Mouse (Mus musculus): ENCODE measurements around the gene Tuba8. TPM values are rescaled to one million over a fixed set of nuclear protein-coding genes. Genes with fewer than 3 reads are reported as not detected.

Tuba8 gene
- total RNA-seq, 2 experiments from 2014 or later = 2.8 to 3.6 TPM

DNA sequence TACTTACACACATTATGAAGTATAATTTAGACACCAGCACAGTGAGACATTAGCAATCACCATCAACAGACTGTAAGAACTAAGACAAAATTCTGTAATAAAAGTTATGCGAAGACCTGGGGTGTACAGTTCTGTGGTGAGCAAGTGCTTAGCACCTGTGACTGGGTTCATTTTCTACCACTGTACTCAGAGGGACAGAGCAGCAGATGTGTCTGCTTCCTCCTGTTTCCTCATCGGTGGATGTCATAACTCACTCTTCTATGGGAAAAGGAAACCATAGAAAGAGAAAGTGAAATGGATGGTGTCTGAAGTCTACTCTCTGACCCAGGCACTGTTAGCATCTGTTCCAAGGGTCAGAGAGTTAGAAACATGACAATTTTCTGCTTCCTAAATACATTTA is 16.2 kb downstream of the Tuba8 start:
- no peak for DNase-seq (ENCODE audit: low spot score in 2 of 2)

DNA sequence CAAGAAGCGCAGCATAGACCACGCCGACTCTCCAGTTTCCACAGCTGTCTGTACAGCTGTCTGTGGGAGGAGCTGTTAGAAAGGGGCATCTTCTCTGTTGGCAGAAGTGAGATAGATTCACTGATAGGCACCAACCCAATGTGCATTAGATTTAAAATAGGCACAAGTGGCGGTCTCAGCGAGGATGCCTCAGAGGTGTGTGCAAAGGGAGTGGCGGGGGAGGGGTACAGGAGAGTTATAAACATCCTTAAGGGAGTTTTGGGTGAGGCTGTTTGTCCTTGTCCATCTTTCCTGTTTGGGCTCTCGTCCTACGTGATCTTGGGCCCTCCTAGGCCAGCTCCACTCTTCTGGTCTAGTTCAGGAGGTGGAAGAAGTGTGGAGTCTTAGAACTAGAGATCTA is 17.9 kb downstream of the Tuba8 start:
- DNase-seq (ENCODE audit: low spot score in 2 of 2) = no peak

DNA sequence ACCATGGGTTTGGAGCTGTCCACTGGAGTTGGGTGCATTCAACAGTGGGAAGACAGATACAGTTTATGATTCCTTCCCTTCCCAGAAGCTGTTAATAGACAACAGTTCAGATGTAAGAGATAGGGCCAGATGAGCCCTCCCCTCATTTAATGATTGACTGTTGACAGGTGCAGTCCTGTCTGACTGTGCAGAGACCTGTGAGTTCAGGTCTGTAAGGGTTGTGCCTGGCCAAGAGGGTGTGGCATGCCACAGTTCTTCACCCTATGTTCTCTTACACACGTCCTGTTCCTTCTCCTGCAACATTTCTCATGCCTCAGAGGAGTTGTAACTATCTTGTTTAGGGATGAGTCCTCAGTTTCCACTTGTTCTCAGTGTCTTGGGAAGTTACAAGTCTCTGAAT is 22.2 kb downstream of the Tuba8 start:
- no peak for DNase-seq (ENCODE audit: low spot score in 2 of 2)

DNA sequence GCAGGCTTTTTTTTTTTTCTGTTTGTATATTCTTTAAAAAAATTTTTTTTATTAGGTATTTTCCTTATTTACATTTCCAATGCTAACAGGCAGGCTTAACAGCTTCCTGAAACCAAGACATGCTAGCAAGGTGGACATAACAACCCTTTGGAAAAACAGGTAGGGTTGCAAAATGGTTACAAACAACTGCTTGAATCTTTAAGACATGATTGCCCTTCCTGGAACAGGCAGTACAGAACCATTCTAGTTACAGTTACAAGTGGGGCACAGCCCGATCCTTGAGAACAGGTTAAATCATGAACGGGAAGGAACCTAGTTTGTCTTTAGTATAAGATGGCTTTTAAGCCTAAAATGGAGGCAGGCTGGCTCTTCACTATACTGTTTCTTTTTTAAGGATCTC is 25.9 kb downstream of the Tuba8 start:
- DNase-seq (ENCODE audit: low spot score in 2 of 2) = no peak

DNA sequence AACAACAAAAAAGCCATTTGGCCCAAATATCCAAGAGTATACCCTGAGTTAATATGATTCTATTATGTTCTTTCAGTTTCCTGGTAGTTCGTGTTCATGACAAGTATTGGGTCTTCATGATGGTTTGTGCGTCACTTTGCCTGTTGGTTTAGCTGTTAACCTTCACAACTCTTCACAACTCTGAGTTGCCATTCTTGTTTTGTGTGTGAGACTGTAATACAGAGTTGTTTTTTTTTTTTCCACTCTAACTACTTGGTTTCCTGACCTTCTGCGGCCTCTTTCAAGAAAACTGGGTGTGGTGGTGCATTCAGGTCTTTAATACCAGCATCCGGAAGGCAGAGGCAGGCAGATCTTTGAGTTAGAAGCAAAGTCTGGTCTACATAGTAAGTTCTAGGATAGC is 27.7 kb downstream of the Tuba8 start:
- DNase-seq (ENCODE audit: low spot score in 2 of 2) = no peak

DNA sequence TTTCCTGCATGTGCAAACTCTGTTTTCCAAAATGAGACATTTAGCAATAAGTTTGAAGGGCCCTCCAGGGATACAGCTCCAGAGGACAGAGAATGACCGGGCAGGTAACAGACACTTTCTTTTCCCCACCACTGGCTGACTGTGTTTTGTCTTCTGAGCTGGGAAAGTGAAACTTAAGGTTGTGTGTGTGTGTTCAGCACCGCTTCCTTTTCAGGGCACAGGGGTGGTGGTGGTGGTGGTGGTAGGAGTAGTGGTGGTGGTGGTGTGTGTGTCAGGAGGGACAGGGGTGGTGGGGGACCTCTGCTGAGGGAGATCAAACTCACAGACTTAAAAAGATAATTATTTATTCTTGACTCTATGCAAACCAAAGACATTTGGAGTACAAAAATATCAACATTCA is 31.3 kb downstream of the Tuba8 start:
- no peak for DNase-seq (ENCODE audit: low spot score in 2 of 2)

DNA sequence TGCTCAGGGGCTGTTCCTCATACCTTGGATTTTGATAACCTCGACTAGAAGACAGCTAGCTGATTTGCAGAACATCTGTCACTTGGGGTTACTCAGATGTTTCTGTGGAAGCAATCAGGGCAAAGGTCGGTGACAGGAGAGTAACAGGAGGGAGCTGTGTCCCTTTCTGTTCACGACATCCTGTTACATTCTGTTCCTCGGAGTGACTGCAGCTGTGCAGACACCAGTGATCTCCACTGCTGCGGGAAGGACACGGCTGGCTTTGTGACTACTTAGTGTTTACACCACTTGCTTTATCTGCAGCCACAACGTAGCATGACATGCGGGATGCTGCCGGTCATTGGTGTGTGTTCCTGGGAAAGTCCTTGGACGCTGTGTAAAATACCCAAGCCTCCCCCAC is 32.7 kb downstream of the Tuba8 start:
- no peak for DNase-seq (ENCODE audit: low spot score in 2 of 2)

DNA sequence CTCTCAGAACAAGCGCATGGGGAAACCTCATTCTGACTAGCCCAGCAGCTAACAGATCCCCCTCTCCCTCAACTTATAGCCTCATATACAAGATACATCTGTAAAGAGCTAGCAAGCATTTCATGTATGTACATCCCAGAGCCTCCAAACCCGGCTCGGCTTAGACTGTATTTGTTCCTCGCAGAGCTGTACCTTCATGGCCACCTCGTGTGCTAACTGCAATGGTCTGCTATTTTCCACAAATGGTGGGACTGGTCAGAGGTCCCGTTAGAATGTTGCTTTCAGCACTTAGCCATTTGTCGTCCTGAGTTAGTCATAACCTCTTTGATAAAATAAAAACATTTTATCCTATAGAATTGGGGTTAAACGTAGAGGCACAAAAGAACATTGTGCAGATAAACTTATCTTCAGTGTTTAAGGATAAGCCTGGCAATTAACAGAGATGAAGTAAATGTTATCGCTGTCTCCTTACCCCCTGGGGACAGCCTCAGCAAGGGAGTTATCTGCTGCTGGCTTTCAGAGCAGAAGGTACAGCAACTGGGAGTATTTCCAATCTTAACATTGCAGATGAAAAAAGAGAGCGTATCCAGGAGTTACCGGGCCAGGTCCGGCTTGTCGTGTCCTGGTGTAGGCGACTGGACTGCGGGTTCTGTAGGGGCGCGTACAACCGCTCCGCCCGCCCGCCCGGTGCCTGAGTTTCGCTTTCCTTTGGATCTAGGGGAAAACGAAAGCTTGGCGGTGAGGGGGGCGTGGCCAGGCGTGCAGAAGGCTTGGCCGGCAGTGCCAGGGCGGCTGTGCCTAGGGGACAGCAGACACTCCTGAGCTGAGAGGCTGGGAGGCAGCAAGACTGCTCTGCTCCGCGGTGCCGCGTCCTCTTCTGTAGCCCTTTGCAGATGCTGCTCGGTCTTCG is 34.9 kb downstream of the Tuba8 start, which contains the start of gene Usp18:
Usp18 (plus strand) TSS at position 780 of the 910 bp plus-strand sequence.
- peak; percentile 69 to 79 for DNase-seq (ENCODE audit: low spot score in 2 of 2)

DNA sequence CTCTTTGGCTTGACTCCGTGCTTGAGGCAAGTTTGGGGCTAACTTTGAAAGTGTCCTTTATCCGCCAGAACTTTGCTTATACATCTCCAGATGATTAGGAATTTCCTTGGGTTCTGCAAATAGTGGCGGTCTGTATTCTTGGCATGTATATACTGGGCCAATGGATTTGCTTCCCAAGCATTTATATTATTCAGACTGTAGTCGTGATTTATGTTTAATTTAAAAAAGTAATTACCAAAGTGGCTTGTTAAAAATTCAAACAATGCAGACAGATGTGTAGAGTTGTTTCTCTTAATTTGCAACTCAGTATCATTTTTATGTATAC is 35.5 kb downstream of the Tuba8 start:
- DNase-seq (ENCODE audit: low spot score in 2 of 2) = no peak

DNA sequence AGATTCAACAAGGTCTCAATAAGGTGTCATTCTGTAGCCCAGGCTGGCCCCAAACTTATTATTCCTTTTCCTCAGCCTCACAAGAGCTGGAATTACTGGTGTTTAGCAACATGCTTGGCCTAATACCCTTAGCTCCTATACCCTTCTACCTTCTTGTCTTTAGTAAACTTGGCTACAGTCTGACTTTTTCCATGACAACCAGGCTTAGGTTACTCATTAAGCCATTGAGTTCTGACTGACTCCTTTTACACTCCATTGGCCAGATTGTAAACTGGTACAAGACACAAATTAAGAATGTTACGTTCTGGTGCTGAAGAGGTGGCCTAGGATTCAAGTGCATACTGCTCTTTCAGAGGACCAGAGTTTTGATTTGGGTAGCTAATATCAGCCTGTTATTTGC is 39.9 kb downstream of the Tuba8 start:
- DNase-seq (ENCODE audit: low spot score in 2 of 2) = no peak

DNA sequence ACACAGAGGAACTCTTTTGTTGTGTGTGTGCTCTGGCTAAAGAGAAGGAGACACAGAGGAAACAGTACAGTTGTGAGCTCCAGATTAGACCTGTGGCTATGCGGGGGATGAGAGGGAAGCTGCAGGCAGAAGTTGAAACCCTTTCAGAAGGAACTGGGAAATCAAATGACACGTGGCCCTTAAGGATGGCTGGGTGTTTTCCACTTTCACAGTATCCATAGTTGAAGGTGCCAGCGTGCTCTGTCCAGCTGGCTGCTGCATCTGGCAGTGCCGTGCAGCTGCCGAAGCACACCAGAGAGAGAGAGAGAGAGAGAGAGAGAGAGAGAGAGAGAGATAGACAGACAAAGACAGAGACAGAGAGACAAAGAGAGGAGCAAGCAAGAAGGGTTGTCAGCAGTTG is 40.8 kb downstream of the Tuba8 start:
- no peak for DNase-seq (ENCODE audit: low spot score in 2 of 2)

DNA sequence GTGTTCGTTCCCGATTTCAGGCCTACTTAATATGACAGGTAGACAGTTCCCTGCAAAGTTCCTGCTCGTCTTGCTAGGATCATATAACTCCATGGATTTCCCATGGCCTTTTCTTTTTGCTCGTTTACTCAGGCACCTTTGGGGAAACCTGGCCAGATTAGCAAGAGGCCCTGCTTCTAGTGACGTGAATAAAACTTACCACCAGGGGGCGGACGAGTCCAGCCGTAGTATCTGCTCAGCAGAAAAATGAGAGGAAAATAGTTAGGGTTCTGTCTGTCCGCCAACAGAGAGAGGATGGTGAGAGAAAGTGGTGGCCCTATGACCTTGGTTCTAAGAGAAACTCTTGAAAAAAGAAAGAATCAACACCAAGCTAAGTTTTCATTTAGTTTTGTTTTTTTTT is 50.1 kb downstream of the Tuba8 start:
- peak; percentile 85 to 87 for DNase-seq (ENCODE audit: low spot score in 2 of 2)

DNA sequence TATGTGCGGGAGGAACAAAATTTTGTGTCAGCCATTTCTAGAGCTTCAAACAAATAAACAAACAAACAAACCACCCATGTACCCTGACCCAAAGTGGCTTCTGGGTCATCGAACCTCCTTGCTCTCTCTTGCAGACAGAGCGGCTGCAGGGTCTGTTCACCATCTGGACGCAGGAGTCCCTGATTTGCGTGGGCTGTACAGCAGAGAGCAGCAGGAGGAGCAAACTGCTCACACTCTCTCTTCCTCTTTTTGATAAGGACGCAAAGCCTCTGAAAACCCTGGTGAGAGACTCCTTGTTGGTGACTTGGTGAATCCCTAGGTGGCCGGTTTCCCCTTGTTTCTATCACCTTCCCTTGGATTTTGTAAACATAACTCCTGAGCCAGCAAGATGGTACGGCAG is 50.7 kb downstream of the Tuba8 start:
- no peak for DNase-seq (ENCODE audit: low spot score in 2 of 2)

DNA sequence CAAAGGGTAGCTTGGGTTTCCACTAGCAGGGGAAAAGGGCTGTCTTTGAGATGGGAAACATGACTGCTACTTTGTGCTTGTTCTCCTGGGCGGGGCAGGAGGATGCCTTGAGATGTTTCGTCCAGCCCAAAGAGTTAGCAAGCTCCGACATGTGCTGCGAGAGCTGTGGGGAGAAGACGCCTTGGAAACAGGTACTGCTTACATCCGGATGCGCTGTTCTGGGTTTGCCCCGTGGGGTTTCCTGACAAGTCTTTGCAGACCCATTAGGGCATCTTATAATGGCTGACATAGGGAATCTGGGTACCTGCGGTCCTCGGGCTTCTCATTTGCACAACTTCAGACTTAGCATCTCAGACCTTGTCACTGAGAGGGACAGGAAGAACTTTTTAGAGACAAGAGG is 51.5 kb downstream of the Tuba8 start:
- DNase-seq (ENCODE audit: low spot score in 2 of 2) = no peak

DNA sequence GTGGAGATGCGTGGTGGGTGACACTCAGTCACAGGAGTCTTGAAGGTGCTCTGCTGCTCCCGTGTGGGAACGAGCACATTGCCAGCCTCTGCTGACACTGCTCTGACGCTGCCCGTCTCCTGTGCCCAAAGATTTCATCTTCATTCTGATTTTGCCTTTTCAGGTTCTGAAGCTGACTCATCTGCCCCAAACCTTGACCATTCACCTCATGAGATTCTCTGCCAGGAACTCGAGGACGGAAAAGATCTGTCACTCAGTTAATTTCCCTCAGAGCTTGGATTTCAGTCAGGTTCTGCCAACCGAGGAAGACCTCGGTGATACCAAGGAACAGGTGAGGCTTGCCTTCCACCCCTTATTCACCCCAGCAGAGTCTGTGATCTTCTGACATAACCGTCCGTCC is 52.0 kb downstream of the Tuba8 start:
- no peak for DNase-seq (ENCODE audit: low spot score in 2 of 2)

DNA sequence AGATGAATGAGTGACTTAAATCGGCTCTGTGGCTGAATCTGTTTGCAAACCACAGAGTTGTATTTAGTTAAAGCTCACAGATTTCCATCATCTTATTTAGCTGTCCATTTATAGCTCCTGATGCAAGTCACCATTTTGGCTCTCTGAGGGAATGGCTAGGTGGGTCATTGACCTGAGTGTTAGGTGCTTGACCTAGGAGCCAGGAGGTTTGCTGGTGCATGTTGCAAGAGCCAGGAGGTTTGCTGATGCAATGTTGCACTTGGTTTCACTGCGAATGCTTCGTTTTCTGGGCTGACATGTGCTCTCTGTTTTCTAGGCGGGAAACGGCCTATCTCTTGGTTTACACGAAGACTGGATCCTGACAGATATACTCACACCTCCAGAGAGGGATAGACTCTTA is 59.7 kb downstream of the Tuba8 start:
- no peak for DNase-seq (ENCODE audit: low spot score in 2 of 2)

DNA sequence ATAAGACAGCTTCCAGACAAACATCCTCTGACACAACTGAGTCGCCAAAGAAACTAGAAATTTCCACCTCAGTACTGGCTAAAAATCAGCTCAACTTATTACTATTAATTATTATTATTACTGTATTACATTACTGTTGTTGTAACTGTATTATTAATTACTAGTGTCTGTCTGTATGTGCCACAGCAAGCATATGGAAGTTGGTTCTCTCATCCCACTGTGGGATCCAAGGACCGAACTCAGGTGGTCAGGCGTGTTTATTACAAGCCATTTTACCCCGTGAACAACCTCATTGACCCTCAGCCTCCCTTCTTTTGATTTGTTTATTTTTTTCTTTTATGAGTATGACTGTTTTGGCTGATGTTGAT is 61.2 kb downstream of the Tuba8 start:
- DNase-seq (ENCODE audit: low spot score in 2 of 2) = no peak

DNA sequence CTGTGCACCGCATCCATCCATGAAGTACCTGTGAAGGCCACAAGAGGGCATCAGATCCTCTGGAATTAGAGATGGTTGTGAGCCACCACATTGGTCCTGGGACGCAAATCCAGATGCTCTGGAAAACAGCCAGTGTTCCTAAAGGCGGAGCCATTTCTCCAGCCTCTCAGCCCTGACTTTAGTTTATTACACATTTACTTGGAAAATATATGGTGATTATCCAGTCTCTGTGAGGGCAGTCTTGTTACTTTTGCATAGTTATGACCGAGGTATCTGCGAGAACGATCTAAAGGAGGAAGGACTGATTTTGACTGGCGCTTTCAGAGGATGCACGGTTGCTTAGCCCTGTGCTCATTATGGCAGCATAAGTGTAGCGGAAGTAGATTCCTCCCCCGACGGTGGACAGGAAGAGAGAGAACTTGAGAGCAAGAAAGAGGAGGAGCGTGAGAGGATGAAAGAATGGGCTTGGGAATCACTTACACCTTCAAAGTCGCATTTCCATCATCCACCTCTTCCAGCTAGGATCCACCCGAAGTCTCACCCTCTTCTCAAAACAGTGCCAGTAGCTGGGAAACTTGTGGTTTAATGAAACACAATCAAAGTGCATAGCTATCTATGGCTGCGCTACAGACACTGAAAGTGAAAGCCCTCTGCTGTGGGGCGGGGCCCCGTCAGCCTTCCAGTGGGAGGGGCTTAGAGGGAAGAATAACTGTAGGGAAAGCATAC is 61.7 kb downstream of the Tuba8 start:
- DNase-seq (ENCODE audit: low spot score in 2 of 2) = peak; percentile 84 to 85

DNA sequence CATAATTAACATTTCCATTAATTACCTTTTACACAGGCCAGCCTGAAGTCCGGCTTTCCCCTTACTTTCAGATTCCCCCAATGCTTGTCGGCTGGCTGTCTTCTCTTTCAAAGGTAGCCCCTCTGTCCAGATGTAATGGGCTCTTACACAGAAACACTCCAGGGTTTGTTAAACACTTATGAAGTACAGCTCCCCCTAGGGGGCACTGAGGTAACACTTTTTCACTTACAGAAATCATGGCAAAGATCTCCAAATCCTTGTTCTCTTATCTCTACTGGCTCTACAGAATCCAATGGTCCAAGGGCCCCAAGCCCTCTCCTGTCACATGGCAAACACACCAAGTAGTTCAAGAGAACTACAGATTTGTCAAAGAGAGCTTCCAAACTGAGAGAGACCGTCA is 63.9 kb downstream of the Tuba8 start:
- peak; percentile 25 to 39 for DNase-seq (ENCODE audit: low spot score in 2 of 2)
